Mouse (Mus musculus): Measurements from ENCODE around the gene Rabep1.

- TF ChIP-seq CTCF (IDR thresholded peaks at IDR 0.05; ENCODE audit: low read depth, low read length) (no peak), POLR2A (IDR thresholded peaks at IDR 0.05; ENCODE audit: extremely low read depth, insufficient read depth, low read length) (no peak)
Observed at GRCm38 (mm10) chr11:70803711-70804200, 40.8 kb upstream of the Rabep1 start.
